Mouse (Mus musculus): ENCODE data around the gene Rnf151. TPM values are rescaled to one million over a fixed set of nuclear protein-coding genes. Genes with fewer than 3 reads are reported as not detected.
"Not testable (repeated sequence)": the region's sequence is repeated elsewhere in the genome, so short reads cannot be mapped to it uniquely, and the experiment has no call there.

Gene Rnf151
- polyA plus RNA-seq, 1 experiment from 2014 or later, result not detected

DNA sequence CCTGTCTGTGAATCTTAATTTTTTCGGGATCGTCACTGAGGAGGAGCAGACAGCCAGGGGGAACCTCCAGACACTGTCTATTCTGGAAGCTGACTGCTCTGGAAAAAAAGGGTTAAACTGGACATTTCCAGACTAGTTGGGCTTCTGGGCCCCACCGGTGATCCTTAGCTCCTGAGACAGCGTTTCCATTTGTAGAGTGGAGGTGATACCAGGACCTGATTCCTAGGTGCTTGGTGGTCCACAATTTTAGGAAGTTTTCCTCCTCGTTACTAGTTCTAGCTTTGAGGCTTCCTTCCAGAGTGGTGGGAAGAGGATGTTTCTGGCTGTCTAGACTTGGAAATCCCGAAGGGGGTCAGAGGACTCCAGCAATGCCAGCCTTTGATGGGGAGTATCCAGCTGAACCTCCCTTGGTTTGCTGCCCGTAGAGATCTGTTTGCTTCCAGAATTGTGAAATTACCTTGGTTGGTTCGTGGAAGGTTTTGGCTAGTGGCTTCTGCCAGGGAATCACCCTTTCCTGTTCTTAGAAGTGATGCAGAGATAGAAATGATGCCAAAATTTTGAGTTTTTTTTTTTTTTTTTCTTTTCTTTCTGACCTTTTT lies 47.5 kb downstream of the Rnf151 start:
- Histone ChIP-seq H3K9me3 (ENCODE audit: control insufficient read depth, low read length) (no peaks in the 10 kb centered on the region), H3K9ac (ENCODE audit: low read length) (peak overlapping the region; percentile 97), H3K36me3 (ENCODE audit: control insufficient read depth, insufficient read depth, low read length) (no peaks in the 10 kb centered on the region), H3K4me3 (ENCODE audit: control insufficient read depth in 1 of 2, insufficient read depth in 1 of 2, low read depth in 1 of 2, low read length in 2 of 2) (peak overlapping the region; percentile 83 to 98), H3K27me3 (ENCODE audit: control insufficient read depth, insufficient read depth, low read length) (no peaks in the 10 kb centered on the region), H3K27ac (replicated peaks in 1 of 2; ENCODE audit: control insufficient read depth in 1 of 2, insufficient read depth in 1 of 2, low read depth in 2 of 2, low read length in 2 of 2) (peak overlapping the region; percentile 35 to 82; a peak in 3 of 4 replicates), H3K4me2 (ENCODE audit: low read length) (peak overlapping the region; percentile 92), H3K4me1 (ENCODE audit: control insufficient read depth in 2 of 2, insufficient read depth in 2 of 2, low read length in 2 of 2) (peaks cover 16 to 29% of the 10 kb centered on the region in 2 experiments)
- 12% methylated on average over 8 of the region's 8 CpGs for WGBS
- ATAC-seq (ENCODE audit: insufficient number of reproducible peaks, insufficient read depth, low FRiP score, low read depth), result no peak

DNA sequence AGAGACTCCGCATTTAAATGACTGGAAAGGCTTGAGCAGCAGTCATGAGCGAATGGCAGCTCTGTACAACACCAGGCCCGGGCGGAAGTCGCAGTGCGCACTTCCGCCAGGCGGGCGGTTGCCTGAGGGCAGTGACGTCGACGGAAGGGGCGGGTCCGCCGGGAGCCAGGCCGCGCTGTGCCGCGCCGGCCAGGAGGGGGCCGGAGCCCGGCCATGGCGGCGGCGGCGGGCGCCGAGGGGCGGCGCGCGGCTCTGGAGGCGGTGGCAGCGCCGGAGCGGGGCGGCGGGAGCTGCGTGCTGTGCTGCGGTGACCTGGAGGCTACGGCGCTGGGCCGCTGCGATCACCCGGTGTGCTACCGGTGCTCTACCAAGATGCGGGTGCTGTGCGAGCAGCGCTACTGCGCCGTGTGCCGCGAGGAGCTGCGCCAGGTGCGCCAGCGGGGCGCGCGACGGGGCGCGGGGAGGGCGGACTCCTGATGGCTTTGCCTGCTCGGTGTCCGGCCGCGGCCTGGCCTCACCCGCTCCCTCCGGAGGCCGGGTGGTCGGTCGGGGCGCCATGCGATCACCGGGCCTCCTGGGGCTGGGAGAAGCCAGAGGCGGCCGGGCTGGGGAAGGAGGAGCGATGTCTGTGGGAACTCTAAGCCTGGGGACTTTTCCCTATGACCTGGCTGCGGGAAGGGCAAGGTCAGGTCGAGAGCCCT lies 48.2 kb downstream of the Rnf151 start, which contains the start of gene Zfp598:
TSS of gene Zfp598 (plus strand) at position 143 of the 701 bp plus-strand sequence.
- Histone ChIP-seq H3K27me3 (ENCODE audit: control insufficient read depth, insufficient read depth, low read length) (no peaks in the 10 kb centered on the region), H3K36me3 (ENCODE audit: control insufficient read depth, insufficient read depth, low read length) (no peaks in the 10 kb centered on the region), H3K4me2 (ENCODE audit: low read length) (peak within 1 kb of the TSS; percentile 92), H3K9ac (ENCODE audit: low read length) (peak within 1 kb of the TSS; percentile 97), H3K4me3 (ENCODE audit: control insufficient read depth in 1 of 2, insufficient read depth in 1 of 2, low read depth in 1 of 2, low read length in 2 of 2) (peak within 1 kb of the TSS; percentile 83 to 98), H3K27ac (replicated peaks in 1 of 2; ENCODE audit: control insufficient read depth in 1 of 2, insufficient read depth in 1 of 2, low read depth in 2 of 2, low read length in 2 of 2) (peak within 1 kb of the TSS; percentile 54 to 82), H3K9me3 (ENCODE audit: control insufficient read depth, low read length) (no peaks in the 10 kb centered on the region), H3K4me1 (ENCODE audit: control insufficient read depth in 2 of 2, insufficient read depth in 2 of 2, low read length in 2 of 2) (peaks cover 16 to 29% of the 10 kb centered on the region in 2 experiments)
- under 1% methylated on average over 79 of the region's 80 CpGs for WGBS
- peak; percentile 97 for ATAC-seq (ENCODE audit: insufficient number of reproducible peaks, insufficient read depth, low FRiP score, low read depth)

DNA sequence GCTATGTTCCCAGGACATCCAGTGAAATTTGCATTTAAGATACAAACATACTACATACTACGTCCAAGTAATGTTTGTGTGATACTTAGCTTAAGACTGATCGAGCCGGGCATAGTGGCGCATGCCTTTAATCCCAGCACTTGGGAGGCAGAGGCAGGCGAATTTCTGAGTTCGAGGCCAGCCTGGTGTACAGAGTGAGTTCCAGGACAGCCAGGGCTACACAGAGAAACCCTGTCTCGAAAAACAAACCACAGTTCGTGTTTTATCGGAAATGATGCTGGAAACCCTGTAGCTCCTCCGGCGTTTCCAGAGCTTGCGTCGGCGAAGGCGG lies 48.7 kb downstream of the Rnf151 start:
- Histone ChIP-seq H3K4me3 (ENCODE audit: control insufficient read depth in 1 of 2, insufficient read depth in 1 of 2, low read depth in 1 of 2, low read length in 2 of 2) (peak overlapping the region; percentile 40 to 98), H3K4me1 (ENCODE audit: control insufficient read depth in 2 of 2, insufficient read depth in 2 of 2, low read length in 2 of 2) (peaks cover 16 to 26% of the 10 kb centered on the region in 2 experiments), H3K4me2 (ENCODE audit: low read length) (peak overlapping the region; percentile 92), H3K9ac (ENCODE audit: low read length) (peak overlapping the region; percentile 97), H3K27ac (replicated peaks in 1 of 2; ENCODE audit: control insufficient read depth in 1 of 2, insufficient read depth in 1 of 2, low read depth in 2 of 2, low read length in 2 of 2) (peak overlapping the region; percentile 54 to 82)
- H3K9me3 ChIP-seq (ENCODE audit: control insufficient read depth, low read length); H3K27me3 ChIP-seq (ENCODE audit: control insufficient read depth, insufficient read depth, low read length); H3K36me3 ChIP-seq (ENCODE audit: control insufficient read depth, insufficient read depth, low read length); ATAC-seq (ENCODE audit: insufficient number of reproducible peaks, insufficient read depth, low FRiP score, low read depth): not testable (repeated sequence)
- 9% methylated on average over 15 of the region's 15 CpGs for WGBS

DNA sequence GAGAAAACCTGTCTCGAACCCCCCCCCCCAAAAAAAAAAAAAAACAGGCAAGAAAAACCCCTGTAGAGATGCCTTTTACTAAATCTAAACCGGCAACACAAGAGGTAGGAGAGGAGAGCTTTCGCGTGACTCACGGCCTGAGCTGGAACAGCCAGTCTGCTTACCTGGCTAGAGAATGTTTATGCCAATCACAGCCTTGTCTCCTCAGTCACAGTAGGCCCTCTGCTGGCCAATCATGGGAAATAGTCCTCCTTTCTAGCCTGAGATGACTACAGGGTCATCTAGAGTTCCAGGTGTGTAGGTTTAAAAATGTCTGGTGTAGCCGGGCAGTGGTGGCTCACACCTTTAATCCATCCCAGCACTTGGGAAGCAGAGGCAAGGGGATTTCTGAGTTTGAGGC lies 50.4 kb downstream of the Rnf151 start:
- ATAC-seq (ENCODE audit: insufficient number of reproducible peaks, insufficient read depth, low FRiP score, low read depth), result no peak
- Histone ChIP-seq H3K9me3 (ENCODE audit: control insufficient read depth, low read length) (no peaks in the 10 kb centered on the region), H3K9ac (ENCODE audit: low read length) (no peak overlapping the region), H3K27ac (replicated peaks in 1 of 2; ENCODE audit: control insufficient read depth in 1 of 2, insufficient read depth in 1 of 2, low read depth in 2 of 2, low read length in 2 of 2) (no peak overlapping the region), H3K36me3 (ENCODE audit: control insufficient read depth, insufficient read depth, low read length) (no peaks in the 10 kb centered on the region), H3K4me2 (ENCODE audit: low read length) (no peak overlapping the region), H3K27me3 (ENCODE audit: control insufficient read depth, insufficient read depth, low read length) (no peaks in the 10 kb centered on the region), H3K4me3 (ENCODE audit: control insufficient read depth in 1 of 2, insufficient read depth in 1 of 2, low read depth in 1 of 2, low read length in 2 of 2) (no peak overlapping the region), H3K4me1 (ENCODE audit: control insufficient read depth in 2 of 2, insufficient read depth in 2 of 2, low read length in 2 of 2) (peaks cover 16 to 23% of the 10 kb centered on the region in 2 experiments)
- WGBS, result 24% methylated on average over 6 of the region's 6 CpGs

DNA sequence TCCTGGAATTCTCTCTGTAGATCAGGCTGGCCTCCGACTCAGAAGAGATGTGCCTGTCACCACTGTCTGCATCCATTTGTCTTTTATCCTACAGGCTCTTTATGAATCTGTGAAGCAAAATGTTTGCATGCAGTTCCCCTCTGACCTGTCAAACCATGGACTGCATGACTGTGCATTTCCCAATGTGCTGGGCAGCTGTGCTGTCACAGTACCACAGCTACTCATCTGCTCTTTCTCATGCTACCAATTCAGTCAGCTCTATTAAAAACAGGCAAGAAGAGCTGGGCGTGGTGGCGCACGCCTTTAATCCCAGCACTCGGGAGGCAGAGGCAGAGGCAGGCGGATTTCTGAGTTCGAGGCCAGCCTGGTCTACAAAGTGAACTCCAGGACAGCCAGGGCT lies 50.9 kb downstream of the Rnf151 start:
- H3K4me2 ChIP-seq (ENCODE audit: low read length); H3K27ac ChIP-seq (replicated peaks in 1 of 2; ENCODE audit: control insufficient read depth in 1 of 2, insufficient read depth in 1 of 2, low read depth in 2 of 2, low read length in 2 of 2); H3K9me3 ChIP-seq (ENCODE audit: control insufficient read depth, low read length); H3K9ac ChIP-seq (ENCODE audit: low read length); ATAC-seq (ENCODE audit: insufficient number of reproducible peaks, insufficient read depth, low FRiP score, low read depth); H3K36me3 ChIP-seq (ENCODE audit: control insufficient read depth, insufficient read depth, low read length); H3K27me3 ChIP-seq (ENCODE audit: control insufficient read depth, insufficient read depth, low read length); H3K4me3 ChIP-seq (ENCODE audit: control insufficient read depth in 1 of 2, insufficient read depth in 1 of 2, low read depth in 1 of 2, low read length in 2 of 2): not testable (repeated sequence)
- H3K4me1 ChIP-seq (ENCODE audit: control insufficient read depth in 2 of 2, insufficient read depth in 2 of 2, low read length in 2 of 2), result peaks cover 12 to 19% of the 10 kb centered on the region in 2 experiments
- 54% methylated on average over 7 of the region's 7 CpGs for WGBS

Other genes starting within 250 kb of the Rnf151 start
- 16.0 and 17.6 TPM in 2 replicates for gene E4f1, start 247.8 kb downstream of the Rnf151 start, polyA plus RNA-seq (2014; fragmentation: Nextera tagmentation; extraction: Ambion mirVana)
- 65.7 and 66.6 TPM in 2 replicates for gene Pgp, start 247.7 kb downstream of the Rnf151 start, polyA plus RNA-seq (2014; fragmentation: Nextera tagmentation; extraction: Ambion mirVana)
- gene Bricd5, start 244.2 kb downstream of the Rnf151 start, polyA plus RNA-seq (2014; fragmentation: Nextera tagmentation; extraction: Ambion mirVana), result not detected in 2 replicates
- 15.2 and 17.5 TPM in 2 replicates for gene Mlst8, start 239.0 kb downstream of the Rnf151 start, polyA plus RNA-seq (2014; fragmentation: Nextera tagmentation; extraction: Ambion mirVana)
- 0.26 and 0.62 TPM in 2 replicates for gene Caskin1, start 229.5 kb downstream of the Rnf151 start, polyA plus RNA-seq (2014; fragmentation: Nextera tagmentation; extraction: Ambion mirVana)
- gene Traf7, start 190.1 kb downstream of the Rnf151 start, polyA plus RNA-seq (2014; fragmentation: Nextera tagmentation; extraction: Ambion mirVana), result 68.8 and 74.4 TPM in 2 replicates
- 1.7 and 1.9 TPM in 2 replicates for gene Rab26, start 183.9 kb downstream of the Rnf151 start, polyA plus RNA-seq (2014; fragmentation: Nextera tagmentation; extraction: Ambion mirVana)
- gene Pkd1, start 168.2 kb downstream of the Rnf151 start, polyA plus RNA-seq (2014; fragmentation: Nextera tagmentation; extraction: Ambion mirVana), result 16.8 and 18.0 TPM in 2 replicates
- 49.1 and 51.1 TPM in 2 replicates for gene Tsc2, start 85.4 kb downstream of the Rnf151 start, polyA plus RNA-seq (2014; fragmentation: Nextera tagmentation; extraction: Ambion mirVana)
- 7.3 and 7.7 TPM in 2 replicates for gene Nthl1, start 85.4 kb downstream of the Rnf151 start, polyA plus RNA-seq (2014; fragmentation: Nextera tagmentation; extraction: Ambion mirVana)
- 59.6 and 60.9 TPM in 2 replicates for gene Slc9a3r2, start 67.7 kb downstream of the Rnf151 start, polyA plus RNA-seq (2014; fragmentation: Nextera tagmentation; extraction: Ambion mirVana)
- gene Npw, start 59.6 kb downstream of the Rnf151 start, polyA plus RNA-seq (2014; fragmentation: Nextera tagmentation; extraction: Ambion mirVana), result not detected in 2 replicates
- gene Zfp598, start 48.4 kb downstream of the Rnf151 start, polyA plus RNA-seq (2014; fragmentation: Nextera tagmentation; extraction: Ambion mirVana), result 18.4 and 19.4 TPM in 2 replicates
- 0.42 and 0.69 TPM in 2 replicates for gene Syngr3, start 28.1 kb downstream of the Rnf151 start, polyA plus RNA-seq (2014; fragmentation: Nextera tagmentation; extraction: Ambion mirVana)
- gene Gfer, start 21.9 kb downstream of the Rnf151 start, polyA plus RNA-seq (2014; fragmentation: Nextera tagmentation; extraction: Ambion mirVana), result 29.3 and 29.7 TPM in 2 replicates
- gene Noxo1, start 21.8 kb downstream of the Rnf151 start, polyA plus RNA-seq (2014; fragmentation: Nextera tagmentation; extraction: Ambion mirVana), result 0.68 and 1.1 TPM in 2 replicates
- gene Tbl3, start 10.4 kb downstream of the Rnf151 start, polyA plus RNA-seq (2014; fragmentation: Nextera tagmentation; extraction: Ambion mirVana), result 39.2 and 40.2 TPM in 2 replicates
- 919 and 1,010 TPM in 2 replicates for gene Rps2, start 53 bp upstream of the Rnf151 start, polyA plus RNA-seq (2014; fragmentation: Nextera tagmentation; extraction: Ambion mirVana)
- 556 and 564 TPM in 2 replicates for gene Ndufb10, start 6.4 kb upstream of the Rnf151 start, polyA plus RNA-seq (2014; fragmentation: Nextera tagmentation; extraction: Ambion mirVana)
- 1.3 and 1.7 TPM in 2 replicates for gene Rpl3l, start 9.8 kb upstream of the Rnf151 start, polyA plus RNA-seq (2014; fragmentation: Nextera tagmentation; extraction: Ambion mirVana)
- 26.8 and 27.2 TPM in 2 replicates for gene Msrb1, start 18.6 kb upstream of the Rnf151 start, polyA plus RNA-seq (2014; fragmentation: Nextera tagmentation; extraction: Ambion mirVana)
- 0.18 and 0.43 TPM in 2 replicates for gene Hs3st6, start 34.9 kb upstream of the Rnf151 start, polyA plus RNA-seq (2014; fragmentation: Nextera tagmentation; extraction: Ambion mirVana)
- not detected in 2 replicates for gene Meiob, start 86.2 kb upstream of the Rnf151 start, polyA plus RNA-seq (2014; fragmentation: Nextera tagmentation; extraction: Ambion mirVana)
- 62.7 and 68.4 TPM in 2 replicates for gene Hagh, start 122.1 kb upstream of the Rnf151 start, polyA plus RNA-seq (2014; fragmentation: Nextera tagmentation; extraction: Ambion mirVana)
- 46.5 and 47.2 TPM in 2 replicates for gene Fahd1, start 132.3 kb upstream of the Rnf151 start, polyA plus RNA-seq (2014; fragmentation: Nextera tagmentation; extraction: Ambion mirVana)
- gene Igfals, start 147.9 kb upstream of the Rnf151 start, polyA plus RNA-seq (2014; fragmentation: Nextera tagmentation; extraction: Ambion mirVana), result not detected in 2 replicates
- gene Nubp2, start 168.3 kb upstream of the Rnf151 start, polyA plus RNA-seq (2014; fragmentation: Nextera tagmentation; extraction: Ambion mirVana), result 37.8 and 39.8 TPM in 2 replicates
- 26.8 and 28.2 TPM in 2 replicates for gene Spsb3, start 168.6 kb upstream of the Rnf151 start, polyA plus RNA-seq (2014; fragmentation: Nextera tagmentation; extraction: Ambion mirVana)
- gene Eme2, start 177.0 kb upstream of the Rnf151 start, polyA plus RNA-seq (2014; fragmentation: Nextera tagmentation; extraction: Ambion mirVana), result 14.7 and 16.0 TPM in 2 replicates
- gene Mrps34, start 177.1 kb upstream of the Rnf151 start, polyA plus RNA-seq (2014; fragmentation: Nextera tagmentation; extraction: Ambion mirVana), result 82.1 and 82.8 TPM in 2 replicates
- 39.4 and 43.9 TPM in 2 replicates for gene Nme3, start 178.4 kb upstream of the Rnf151 start, polyA plus RNA-seq (2014; fragmentation: Nextera tagmentation; extraction: Ambion mirVana)
- gene Mapk8ip3, start 218.9 kb upstream of the Rnf151 start, polyA plus RNA-seq (2014; fragmentation: Nextera tagmentation; extraction: Ambion mirVana), result 27.8 and 31.0 TPM in 2 replicates
- gene Jpt2, start 242.6 kb upstream of the Rnf151 start, polyA plus RNA-seq (2014; fragmentation: Nextera tagmentation; extraction: Ambion mirVana), result 62.1 and 63.1 TPM in 2 replicates

Data from heart, embryonic 14.5 days (tissue).